Mouse (Mus musculus): ENCODE measurements around the gene Trim15.

Trim15 gene

DNA sequence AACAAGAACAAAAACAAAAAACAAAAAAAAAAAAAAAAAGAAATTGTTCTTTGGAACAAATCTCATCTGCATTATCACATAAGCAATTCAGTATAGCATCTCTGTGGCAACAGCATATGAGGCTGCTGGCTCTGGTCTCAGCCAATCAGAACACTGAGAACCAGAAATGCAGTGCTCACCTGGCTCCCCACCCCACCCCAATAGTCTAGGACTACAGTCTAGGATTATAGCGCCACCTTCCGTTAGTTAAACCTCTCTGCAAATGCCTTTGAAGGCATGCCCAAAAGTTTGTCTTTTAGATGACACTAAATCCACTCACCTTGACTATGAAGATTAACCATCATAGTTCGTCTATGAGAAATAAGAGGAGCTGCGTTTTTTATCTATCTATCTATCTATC is 41.5 kb downstream of the Trim15 start:
- no peak for DNase-seq

- peak; percentile 23 for DNase-seq
Observed at GRCm38 (mm10) chr17:36824005-36824404, 43.0 kb downstream of the Trim15 start.

GRCm38 (mm10) chr17:36811871-36812270 is 55.1 kb downstream of the Trim15 start, which contains the start of gene H2-M10.6:
TSS of gene H2-M10.6 (plus strand) at chr17:36812171.
- DNase-seq, result no peak
